Mouse (Mus musculus) midbrain, postnatal 0 days (tissue): ENCODE results near the gene Sdf4. TPM values are rescaled to one million over a fixed set of nuclear protein-coding genes. Genes with fewer than 3 reads are reported as not detected.

Experiments
- ATAC-seq: fragments of 200-750 bp; cut with Nextera tagmentation; 2 replicates; pipeline ENCODE4 v1.8.0; 2017; ENCODE audit warnings: moderate number of reproducible peaks, mild to moderate bottlenecking, moderate TSS enrichment, moderate library complexity; ENCODE audit not compliant: low FRiP score
- DNase-seq: peaks from one replicate; pipeline ENCODE4 v3.0.0-alpha.2; 2015; ENCODE audit warnings: low spot score
- H3K27ac ChIP-seq: fragments of 300-500 bp; sonication (generic); 2 replicates; pipeline ENCODE4 v1.5.1; 2014; ENCODE audit warnings: low read depth, mild to moderate bottlenecking, low read length, mixed read lengths
- H3K27me3 ChIP-seq: fragments of 300-500 bp; sonication (generic); 2 replicates; pipeline ENCODE4 v1.6.1; 2014; ENCODE audit warnings: low read length, control low read depth, mixed read lengths; ENCODE audit not compliant: insufficient read depth
- H3K36me3 ChIP-seq: fragments of 300-500 bp; sonication (generic); 2 replicates; pipeline ENCODE4 v1.6.1; 2014; ENCODE audit warnings: low read length, control low read depth, mixed read lengths; ENCODE audit not compliant: insufficient read depth
- H3K4me1 ChIP-seq: fragments of 300-500 bp; sonication (generic); 2 replicates; pipeline ENCODE4 v1.6.1; 2014; ENCODE audit warnings: mild to moderate bottlenecking, control low read depth, antibody characterized with exemption, low read length, mixed read lengths; ENCODE audit not compliant: insufficient read depth
- H3K4me2 ChIP-seq: fragments of 300-500 bp; sonication (generic); 2 replicates; pipeline ENCODE4 v1.6.1; 2014; ENCODE audit warnings: low read depth, mild to moderate bottlenecking, low read length, mixed read lengths; ENCODE audit not compliant: poor library complexity, severe bottlenecking
- H3K4me3 ChIP-seq: fragments of 300-500 bp; sonication (generic); 2 replicates; pipeline ENCODE4 v1.5.1; 2014; ENCODE audit warnings: low read depth, mild to moderate bottlenecking, low read length, moderate library complexity
- H3K9ac ChIP-seq: fragments of 300-500 bp; sonication (generic); replicated peaks from 2 replicates; pipeline ENCODE4 v1.6.1; 2014; ENCODE audit warnings: mild to moderate bottlenecking, low read length, moderate library complexity, mixed read lengths; ENCODE audit not compliant: poor library complexity, severe bottlenecking
- H3K9me3 ChIP-seq: fragments of 300-500 bp; sonication (generic); 2 replicates; pipeline ENCODE4 v1.6.1; 2016; ENCODE audit warnings: low read length, control low read depth
- CTCF ChIP-seq: IDR thresholded peaks from 2 replicates; pipeline ENCODE4 v1.5.1; 2016; ENCODE audit warnings: antibody characterized with exemption, mild to moderate bottlenecking
- WGBS: fragments of 180-500 bp; shearing (Covaris S2); extraction: QIAGEN DNeasy Blood & Tissue Kit; methylation state at CpG from one replicate; pipeline ENCODE4 v1.1.7; 2014; 5-methylcytosine and 5-hydroxymethylcytosine counted together
- polyA plus RNA-seq: library from polyadenylated mRNA; unstranded; fragments of >200 nt; fragmentation: Nextera tagmentation; extraction: Ambion mirVana; gene quantifications from 2 replicates; pipeline ENCODE4 v1.2.1, GENCODE M21; 2015
- total RNA-seq: library from RNA; depleted of rRNA; stranded (reverse); fragments of >200 nt; gene quantifications from 2 replicates; pipeline ENCODE4 v1.2.3, GENCODE M21; 2014

Gene Sdf4
- total and polyA plus RNA-seq, 2 experiments from 2014 or later = 84.8 to 111 TPM

DNA sequence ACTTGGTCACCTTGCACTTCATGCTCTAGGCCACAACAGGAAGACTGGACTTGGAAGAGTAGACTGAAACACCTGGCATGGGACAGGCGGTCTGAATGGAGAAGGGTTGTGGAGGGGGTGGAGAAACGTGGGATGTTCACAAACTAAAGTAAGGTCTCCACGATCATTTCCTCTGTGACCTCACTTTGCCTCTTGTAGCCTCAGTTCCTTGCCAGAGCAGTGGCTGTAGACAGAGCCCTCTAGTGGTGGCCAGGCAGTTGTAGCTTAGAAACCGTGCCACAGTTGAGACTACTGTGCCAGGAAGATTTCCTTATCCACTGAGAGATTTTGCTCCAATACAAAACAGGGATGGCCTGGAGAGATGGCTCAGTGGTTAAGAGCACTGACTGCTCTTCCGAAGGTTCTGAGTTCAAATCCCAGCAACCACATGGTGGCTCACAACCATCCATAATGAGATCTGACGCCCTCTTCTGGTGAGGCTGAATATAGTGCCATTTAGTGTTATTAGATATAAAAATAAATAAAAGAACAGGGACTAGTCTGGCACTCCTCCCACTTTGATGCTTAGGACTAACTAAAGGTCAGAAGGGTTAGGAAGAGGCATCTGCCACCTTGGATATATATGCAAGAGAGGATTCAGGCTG is 40.9 kb downstream of the Sdf4 start:
- H3K4me2 ChIP-seq = no peak overlapping the region
- DNase-seq = peak; percentile 53
- no peak overlapping the region for H3K9ac ChIP-seq
- H3K27ac ChIP-seq = no peak overlapping the region
- no peak for ATAC-seq
- H3K36me3 ChIP-seq = no peaks in the 10 kb centered on the region
- no peak overlapping the region for H3K4me3 ChIP-seq
- peaks cover 25% of the 10 kb centered on the region for H3K4me1 ChIP-seq
- H3K27me3 ChIP-seq = peaks cover 17% of the 10 kb centered on the region
- 48% methylated on average over 6 of the region's 6 CpGs for WGBS
- TF ChIP-seq CTCF = peak; percentile 73
- no peaks in the 10 kb centered on the region for H3K9me3 ChIP-seq

DNA sequence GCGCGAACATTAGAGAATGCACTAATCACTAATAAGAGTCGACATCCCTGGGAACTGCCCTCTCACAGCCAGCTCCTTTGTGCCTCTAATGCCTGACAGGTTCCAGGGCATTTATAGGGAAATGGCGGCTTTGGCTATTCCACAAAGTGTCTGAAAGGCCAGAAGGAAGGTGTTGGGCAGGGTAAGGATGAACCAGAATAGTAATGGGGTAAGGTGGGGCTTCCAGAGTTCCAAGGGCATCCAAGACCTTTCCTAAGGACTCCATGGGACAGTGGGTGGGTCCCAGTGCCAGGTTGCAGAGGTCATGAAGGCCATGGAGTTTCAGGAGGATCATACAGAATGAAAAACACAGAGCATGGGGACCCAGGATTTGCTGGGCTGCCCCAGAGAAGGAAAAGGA is 41.6 kb downstream of the Sdf4 start:
- WGBS = 48% methylated on average over 4 of the region's 4 CpGs
- Histone ChIP-seq H3K4me2 (no peak overlapping the region), H3K9me3 (no peaks in the 10 kb centered on the region), H3K9ac (no peak overlapping the region), H3K27me3 (peaks cover 17% of the 10 kb centered on the region), H3K4me3 (no peak overlapping the region), H3K36me3 (no peaks in the 10 kb centered on the region), H3K4me1 (peaks cover 25% of the 10 kb centered on the region), H3K27ac (no peak overlapping the region)
- ATAC-seq = no peak
- TF ChIP-seq CTCF = no peak
- no peak for DNase-seq

DNA sequence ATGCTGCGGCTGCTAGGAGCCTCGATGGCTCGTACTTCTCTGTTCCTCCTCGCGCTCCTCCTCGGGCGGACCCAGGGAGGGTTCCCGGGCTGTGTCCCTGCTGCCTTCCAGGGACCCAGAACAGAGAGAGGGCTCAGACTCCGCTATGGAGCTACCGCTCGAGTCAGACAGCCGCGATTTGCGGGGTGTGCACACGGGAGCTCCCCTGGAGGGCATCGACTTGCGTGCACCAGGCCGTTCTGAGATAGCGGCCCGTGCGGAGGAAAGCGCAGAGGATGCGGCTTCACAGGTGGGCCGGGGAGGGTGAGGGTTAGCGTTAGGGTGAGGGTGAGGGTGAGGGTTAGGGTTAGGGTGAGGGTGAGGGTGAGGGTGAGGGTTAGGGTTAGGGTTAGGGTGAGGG is 42.2 kb downstream of the Sdf4 start:
- Histone ChIP-seq H3K27ac (no peak overlapping the region), H3K9me3 (no peaks in the 10 kb centered on the region), H3K4me3 (peak overlapping the region; percentile 22), H3K9ac (peak overlapping the region; percentile 19; the same call in 1 of the 2 replicates), H3K4me2 (peak overlapping the region; percentile 43), H3K36me3 (no peaks in the 10 kb centered on the region), H3K4me1 (peaks cover 25% of the 10 kb centered on the region), H3K27me3 (peaks cover 17% of the 10 kb centered on the region)
- 2% methylated on average over 25 of the region's 25 CpGs for WGBS
- TF ChIP-seq CTCF = no peak
- no peak for ATAC-seq
- no peak for DNase-seq

GRCm38 (mm10) chr4:156044754-156045153 is 52.1 kb downstream of the Sdf4 start:
- no peak overlapping the region for H3K27ac ChIP-seq
- no peak overlapping the region for H3K9ac ChIP-seq
- no peak overlapping the region for H3K4me2 ChIP-seq
- no peaks in the 10 kb centered on the region for H3K4me1 ChIP-seq
- H3K4me3 ChIP-seq = no peak overlapping the region
- ATAC-seq (no peak), DNase-seq (no peak)
- no peaks in the 10 kb centered on the region for H3K27me3 ChIP-seq
- TF ChIP-seq CTCF = no peak
- 73% methylated on average over 5 of the region's 5 CpGs for WGBS
- no peaks in the 10 kb centered on the region for H3K9me3 ChIP-seq
- H3K36me3 ChIP-seq = no peaks in the 10 kb centered on the region

GRCm38 (mm10) chr4:156049779-156050178 is 57.1 kb downstream of the Sdf4 start:
- Histone ChIP-seq H3K27ac (no peak overlapping the region), H3K36me3 (no peaks in the 10 kb centered on the region), H3K27me3 (no peaks in the 10 kb centered on the region), H3K9ac (no peak overlapping the region), H3K4me2 (no peak overlapping the region), H3K9me3 (no peaks in the 10 kb centered on the region), H3K4me3 (no peak overlapping the region), H3K4me1 (no peaks in the 10 kb centered on the region)
- WGBS = 81% methylated on average over 3 of the region's 3 CpGs
- TF ChIP-seq CTCF = no peak
- ATAC-seq = no peak
- no peak for DNase-seq

GRCm38 (mm10) chr4:156050391-156050980 is 57.8 kb downstream of the Sdf4 start:
- Histone ChIP-seq H3K4me3 (no peak overlapping the region), H3K27ac (no peak overlapping the region), H3K4me2 (no peak overlapping the region), H3K36me3 (no peaks in the 10 kb centered on the region), H3K4me1 (no peaks in the 10 kb centered on the region), H3K9ac (no peak overlapping the region), H3K9me3 (no peaks in the 10 kb centered on the region), H3K27me3 (no peaks in the 10 kb centered on the region)
- TF ChIP-seq CTCF = no peak
- no peak for DNase-seq
- WGBS = 68% methylated on average over 6 of the region's 6 CpGs
- no peak for ATAC-seq
